Mouse (Mus musculus) kidney, embryonic 14.5 days (tissue): Measurements from ENCODE around the gene Iqgap2. TPM values are rescaled to one million over a fixed set of nuclear protein-coding genes. Genes with fewer than 3 reads are reported as not detected.
A peak's percentile ranks its signal among the peaks of the same experiment; 100 is the strongest.

Experiments
- ATAC-seq: fragments of 200-750 bp; cut with Nextera tagmentation; 2 replicates; pipeline ENCODE4 v1.8.0; 2017; ENCODE audit warnings: moderate number of reproducible peaks, mild to moderate bottlenecking, moderate TSS enrichment, moderate library complexity; ENCODE audit not compliant: low FRiP score, low TSS enrichment
- H3K27ac ChIP-seq: fragments of 300-500 bp; sonication (generic); 2 replicates; pipeline ENCODE4 v1.5.1; 2014; ENCODE audit warnings: low read depth, mild to moderate bottlenecking, low read length, moderate library complexity, mixed read lengths
- H3K27me3 ChIP-seq: fragments of 300-500 bp; sonication (generic); 2 replicates; pipeline ENCODE4 v1.6.1; 2014; ENCODE audit warnings: mild to moderate bottlenecking, low read length; ENCODE audit not compliant: control insufficient read depth, insufficient read depth
- H3K36me3 ChIP-seq: fragments of 300-500 bp; sonication (generic); 2 replicates; pipeline ENCODE4 v1.6.1; 2014; ENCODE audit warnings: low read length, mixed read lengths; ENCODE audit not compliant: control insufficient read depth, insufficient read depth
- H3K4me1 ChIP-seq: fragments of 300-500 bp; sonication (generic); 2 replicates; pipeline ENCODE4 v1.6.1; 2014; ENCODE audit warnings: low read length, mixed read lengths; ENCODE audit not compliant: control insufficient read depth, insufficient read depth
- H3K4me2 ChIP-seq: fragments of 300-500 bp; sonication (generic); replicated peaks from 2 replicates; pipeline ENCODE4 v1.6.1; 2014; ENCODE audit warnings: low read depth, mild to moderate bottlenecking, low read length
- H3K4me3 ChIP-seq: fragments of 300-500 bp; sonication (generic); 2 replicates; pipeline ENCODE4 v1.5.1; 2014; ENCODE audit warnings: mild to moderate bottlenecking, low read length
- H3K9ac ChIP-seq: fragments of 300-500 bp; sonication (generic); 2 replicates; pipeline ENCODE4 v1.6.1; 2014; ENCODE audit warnings: low read depth, mild to moderate bottlenecking, low read length, moderate library complexity
- H3K9me3 ChIP-seq: fragments of 300-500 bp; sonication (generic); 2 replicates; pipeline ENCODE4 v1.6.1; 2016; ENCODE audit warnings: low read length; ENCODE audit not compliant: control insufficient read depth
- WGBS: fragments of 180-500 bp; shearing (Covaris S2); extraction: QIAGEN DNeasy Blood & Tissue Kit; methylation state at CpG from one replicate; pipeline ENCODE4 v1.1.7; 2014; 5-methylcytosine and 5-hydroxymethylcytosine counted together
- polyA plus RNA-seq: library from polyadenylated mRNA; unstranded; fragments of >200 nt; fragmentation: Nextera tagmentation; extraction: Ambion mirVana; gene quantifications from 2 replicates; pipeline ENCODE4 v1.2.1, GENCODE M21; 2014

The Iqgap2 gene
- 6.6 and 11.2 TPM in 2 replicates for polyA plus RNA-seq

DNA sequence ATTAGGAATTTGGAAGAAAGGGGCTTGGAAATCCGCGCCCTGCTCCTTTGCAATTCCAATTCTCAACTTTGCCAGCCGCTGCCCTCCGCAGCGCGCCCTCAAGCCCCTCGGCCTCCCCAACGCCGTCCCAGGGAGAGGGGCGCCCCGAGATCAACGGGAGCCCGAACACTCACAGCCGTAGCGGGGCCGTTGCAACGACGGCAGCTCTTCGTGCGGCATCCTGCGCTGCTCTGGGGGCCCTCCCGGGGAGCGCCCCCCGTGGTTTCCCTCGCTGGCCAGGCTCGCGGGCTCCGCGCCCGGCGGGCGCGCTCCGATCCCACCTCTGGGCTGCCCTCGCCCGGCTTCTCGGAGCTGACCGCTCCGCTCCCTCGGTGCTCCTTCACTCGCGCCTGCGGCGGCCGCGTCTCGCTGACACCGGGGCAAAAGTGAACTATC, at the start of gene Iqgap2:
Iqgap2 (minus strand) TSS at position 432 of the 435 bp plus-strand sequence.
- H3K9me3 ChIP-seq, result no peaks in the 10 kb centered on the region
- peak within 1 kb of the TSS; percentile 69 for H3K9ac ChIP-seq
- WGBS, result 0% methylated on average over 47 of the region's 48 CpGs
- H3K4me2 ChIP-seq, result peak within 1 kb of the TSS; percentile 70
- H3K4me1 ChIP-seq, result no peaks in the 10 kb centered on the region
- peak; percentile 79 for ATAC-seq
- H3K4me3 ChIP-seq, result peak within 1 kb of the TSS; percentile 49
- H3K27ac ChIP-seq, result no peak within 1 kb of the TSS; the same call in 1 of the 2 replicates
- H3K27me3 ChIP-seq, result 0 out of 2 replicates have a peak, but pooled peaks cover 4% of the 10 kb centered on the region
- H3K36me3 ChIP-seq, result no peaks in the 10 kb centered on the region

DNA sequence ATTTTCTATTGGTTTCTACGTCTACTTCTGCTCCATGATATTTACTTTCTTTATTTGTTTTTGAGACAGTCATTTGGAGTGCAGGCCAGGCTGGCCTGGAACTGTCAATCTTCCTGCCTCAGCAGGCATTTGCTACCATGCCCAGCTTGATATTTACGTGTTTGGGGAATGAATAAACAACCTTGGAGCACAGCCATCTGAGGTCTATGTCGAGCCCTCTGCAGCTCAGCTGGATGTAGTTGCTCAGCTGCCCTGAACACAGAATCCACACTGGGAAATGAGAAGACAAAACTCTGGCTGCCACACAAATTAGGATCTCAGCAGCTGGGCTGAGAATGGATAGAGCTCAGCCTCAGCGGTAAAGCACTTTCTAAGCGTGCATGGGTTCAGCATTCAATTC, 49.1 kb upstream of the Iqgap2 start:
- 76% methylated on average over 5 of the region's 5 CpGs for WGBS
- ATAC-seq, result no peak

GRCm38 (mm10) chr13:95924201-95924621, 32.5 kb upstream of the Iqgap2 start:
- H3K27ac ChIP-seq, result no peak overlapping the region
- H3K9me3 ChIP-seq, result peaks cover 4% of the 10 kb centered on the region; the same call in 1 of the 2 replicates
- no peaks in the 10 kb centered on the region for H3K27me3 ChIP-seq
- 70% methylated on average over 2 of the region's 2 CpGs for WGBS
- H3K4me2 ChIP-seq, result no peak overlapping the region
- H3K4me3 ChIP-seq, result no peak overlapping the region
- no peak overlapping the region for H3K9ac ChIP-seq
- no peaks in the 10 kb centered on the region for H3K36me3 ChIP-seq
- no peak for ATAC-seq
- H3K4me1 ChIP-seq, result no peaks in the 10 kb centered on the region

More for the DNA sequence above, 49.1 kb upstream of the Iqgap2 start:
- Histone ChIP-seq H3K4me1 (no peaks in the 10 kb centered on the region), H3K9ac (no peak overlapping the region), H3K4me2 (no peak overlapping the region), H3K36me3 (no peaks in the 10 kb centered on the region), H3K27me3 (no peaks in the 10 kb centered on the region), H3K27ac (no peak overlapping the region), H3K9me3 (no peaks in the 10 kb centered on the region), H3K4me3 (no peak overlapping the region)

DNA sequence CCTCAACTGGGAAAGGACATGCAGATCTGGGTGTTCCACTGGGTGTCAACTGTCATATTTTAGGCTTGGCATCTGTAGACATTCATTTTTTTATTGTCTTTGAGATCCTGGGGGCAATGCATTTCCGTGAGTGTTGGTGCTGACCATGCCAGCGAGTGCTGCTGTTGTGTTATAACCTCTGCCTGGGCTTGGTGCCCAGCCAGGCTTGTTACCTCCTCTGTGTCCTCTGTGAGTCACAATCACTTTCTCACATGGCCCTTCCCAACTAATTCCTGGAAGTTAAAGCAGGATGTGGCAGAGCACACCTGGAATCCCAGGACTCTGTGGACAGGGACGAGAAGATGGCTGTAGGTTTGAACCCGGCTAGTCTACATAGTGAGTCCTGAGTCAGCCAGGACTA, 30.9 kb upstream of the Iqgap2 start:
- H3K27ac ChIP-seq, result no peak overlapping the region
- H3K27me3 ChIP-seq, result no peaks in the 10 kb centered on the region
- no peak overlapping the region for H3K4me3 ChIP-seq
- no peak for ATAC-seq
- no peaks in the 10 kb centered on the region for H3K36me3 ChIP-seq
- no peak overlapping the region for H3K4me2 ChIP-seq
- no peak overlapping the region for H3K9ac ChIP-seq
- 86% methylated on average over 4 of the region's 4 CpGs for WGBS
- H3K4me1 ChIP-seq, result no peaks in the 10 kb centered on the region
- H3K9me3 ChIP-seq, result peaks cover 4% of the 10 kb centered on the region; the same call in 1 of the 2 replicates

GRCm38 (mm10) chr13:95918624-95919284, 27.0 kb upstream of the Iqgap2 start:
- ATAC-seq, result no peak
- 93% methylated on average over 9 of the region's 9 CpGs for WGBS

DNA sequence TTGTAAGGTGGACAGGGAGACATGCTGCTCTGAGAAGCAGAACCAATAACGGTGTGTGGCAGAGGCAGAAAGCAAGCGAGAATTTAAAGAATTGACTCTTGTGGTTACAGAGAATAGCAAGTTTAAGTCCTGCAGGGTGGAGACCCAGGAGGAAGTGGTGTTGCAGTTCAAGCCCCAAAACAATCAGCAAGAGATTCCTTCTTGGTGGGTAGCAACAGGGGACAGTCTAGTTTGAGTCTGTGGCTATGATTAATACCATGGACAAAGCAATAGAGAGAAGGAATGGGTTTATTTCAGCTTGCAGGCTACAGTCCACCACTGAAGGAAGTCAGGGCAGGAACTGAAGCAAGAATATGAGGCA, 21.3 kb upstream of the Iqgap2 start:
- no peak overlapping the region for H3K4me3 ChIP-seq
- no peak overlapping the region for H3K27ac ChIP-seq
- no peaks in the 10 kb centered on the region for H3K36me3 ChIP-seq
- no peaks in the 10 kb centered on the region for H3K9me3 ChIP-seq
- ATAC-seq, result no peak
- WGBS, result 87% methylated on average over 2 of the region's 2 CpGs
- H3K4me1 ChIP-seq, result no peaks in the 10 kb centered on the region
- H3K9ac ChIP-seq, result no peak overlapping the region
- H3K4me2 ChIP-seq, result no peak overlapping the region
- H3K27me3 ChIP-seq, result no peaks in the 10 kb centered on the region

More at GRCm38 (mm10) chr13:95918624-95919284, 27.0 kb upstream of the Iqgap2 start:
- H3K9me3 ChIP-seq, result peaks cover 4% of the 10 kb centered on the region; the same call in 1 of the 2 replicates
- H3K36me3 ChIP-seq, result no peaks in the 10 kb centered on the region
- H3K4me3 ChIP-seq, result no peak overlapping the region
- no peaks in the 10 kb centered on the region for H3K4me1 ChIP-seq
- no peak overlapping the region for H3K4me2 ChIP-seq
- no peaks in the 10 kb centered on the region for H3K27me3 ChIP-seq
- H3K27ac ChIP-seq, result no peak overlapping the region
- no peak overlapping the region for H3K9ac ChIP-seq

DNA sequence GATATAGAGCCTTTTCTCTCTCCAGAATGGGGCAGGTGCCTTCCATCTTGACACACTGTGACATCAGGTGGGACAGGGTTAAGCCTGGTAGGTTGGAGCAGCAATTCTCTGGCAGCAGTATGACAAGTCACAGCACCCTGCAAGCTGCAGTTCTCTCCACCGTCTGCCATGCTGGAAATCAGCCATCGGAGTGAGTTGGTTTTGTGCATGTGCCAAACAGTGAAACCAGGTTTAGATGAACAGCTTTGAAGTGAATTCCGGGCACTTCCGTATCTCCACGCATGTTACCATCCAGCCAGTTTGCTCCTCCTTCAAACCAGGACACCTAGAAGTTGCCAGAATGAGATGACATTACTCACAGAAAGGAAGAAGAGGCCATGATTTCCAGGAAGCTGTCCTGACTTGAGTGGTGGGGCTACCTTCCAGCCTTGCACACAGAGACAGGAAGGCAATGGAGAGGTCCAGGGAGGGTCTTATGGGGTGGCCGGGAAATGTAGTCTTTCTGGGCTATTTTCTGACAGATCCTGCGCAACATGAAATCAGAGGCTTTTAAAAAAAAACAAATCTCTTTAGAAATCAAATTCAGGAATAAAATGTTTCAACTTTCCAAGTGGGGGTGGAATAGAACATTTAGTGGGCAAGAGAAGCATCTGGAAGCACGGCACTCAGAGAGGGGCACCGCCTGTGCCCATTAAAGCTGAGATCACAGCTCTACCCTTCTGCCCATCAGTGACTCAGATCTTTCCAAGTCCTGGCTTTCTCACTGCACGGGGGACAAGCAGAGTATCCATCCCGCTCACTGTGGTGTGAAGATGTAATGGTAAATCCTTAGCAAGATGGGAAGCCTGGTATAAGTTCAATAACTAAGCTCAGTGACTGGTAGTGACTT, 20.7 kb upstream of the Iqgap2 start:
- Histone ChIP-seq H3K4me3 (no peak overlapping the region), H3K4me2 (no peak overlapping the region), H3K27me3 (no peaks in the 10 kb centered on the region), H3K9me3 (no peaks in the 10 kb centered on the region), H3K4me1 (no peaks in the 10 kb centered on the region), H3K27ac (no peak overlapping the region), H3K36me3 (no peaks in the 10 kb centered on the region), H3K9ac (no peak overlapping the region)
- 87% methylated on average over 11 of the region's 11 CpGs for WGBS
- no peak for ATAC-seq

GRCm38 (mm10) chr13:95910270-95910669, 18.5 kb upstream of the Iqgap2 start:
- 80% methylated on average over 9 of the region's 9 CpGs for WGBS
- Histone ChIP-seq H3K27ac (no peak overlapping the region), H3K36me3 (no peaks in the 10 kb centered on the region), H3K4me3 (no peak overlapping the region), H3K9me3 (no peaks in the 10 kb centered on the region), H3K9ac (no peak overlapping the region), H3K4me1 (no peaks in the 10 kb centered on the region), H3K27me3 (no peaks in the 10 kb centered on the region), H3K4me2 (no peak overlapping the region)
- ATAC-seq, result no peak

DNA sequence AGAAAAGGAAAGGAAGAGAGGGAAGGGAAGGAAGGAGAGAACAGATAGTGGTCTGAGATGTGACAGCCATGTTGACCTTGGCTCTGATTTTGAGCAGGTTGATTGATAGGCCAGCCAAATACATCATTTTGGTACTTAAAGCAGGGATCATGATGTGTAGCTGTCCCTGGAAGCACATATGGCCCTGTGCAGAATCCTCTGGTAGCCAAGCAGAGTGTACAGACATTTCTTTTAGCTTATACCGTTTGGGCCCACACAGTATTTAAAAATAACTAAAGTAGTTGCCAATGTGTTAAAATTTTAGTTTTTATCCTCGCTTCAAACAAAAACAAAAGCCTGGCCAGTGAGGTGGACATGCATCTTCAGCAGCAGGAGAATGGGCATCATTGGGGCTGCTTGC, 17.5 kb upstream of the Iqgap2 start:
- ATAC-seq, result no peak
- Histone ChIP-seq H3K4me2 (no peak overlapping the region), H3K9ac (no peak overlapping the region), H3K4me3 (no peak overlapping the region), H3K9me3 (no peaks in the 10 kb centered on the region), H3K4me1 (no peaks in the 10 kb centered on the region), H3K36me3 (no peaks in the 10 kb centered on the region), H3K27ac (no peak overlapping the region), H3K27me3 (no peaks in the 10 kb centered on the region)
- 82% methylated on average over 2 of the region's 2 CpGs for WGBS
